Mouse (Mus musculus): Measurements from ENCODE around the gene Atxn2. TPM values are rescaled to one million over a fixed set of nuclear protein-coding genes. Genes with fewer than 3 reads are reported as not detected.

Gene Atxn2
- polyA plus RNA-seq, 1 experiment from 2014 or later, result 40.6 TPM

DNA sequence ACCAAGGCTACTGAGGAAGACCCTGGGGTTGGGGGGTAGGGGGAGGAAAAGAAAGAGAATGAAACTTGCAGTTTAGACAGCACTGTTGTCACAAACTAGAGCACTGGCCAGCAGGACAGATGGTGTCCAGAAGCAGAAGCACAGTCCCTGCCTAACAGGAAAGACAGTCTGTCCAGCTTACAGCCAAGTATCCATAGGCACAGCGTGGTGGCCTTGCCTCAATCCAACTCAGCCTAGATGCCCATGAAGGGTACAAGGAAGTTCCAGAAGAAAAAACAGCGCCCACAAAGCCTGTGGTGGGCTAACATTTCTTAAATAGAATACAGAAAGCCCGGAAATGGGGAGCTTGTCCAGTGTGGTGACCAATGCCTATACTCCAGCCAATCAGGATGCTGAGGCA lies 114.5 kb downstream of the Atxn2 start:
- WGBS, result 84% methylated on average over 3 of the region's 3 CpGs
- Histone ChIP-seq H3K9me3 (ENCODE audit: low read length) (no peaks in the 10 kb centered on the region), H3K9ac (replicated peaks; ENCODE audit: low read depth) (no peak overlapping the region), H3K36me3 (ENCODE audit: insufficient read depth, low read length) (peaks cover 26% of the 10 kb centered on the region), H3K27me3 (replicated peaks; ENCODE audit: insufficient read depth, low read length) (no peaks in the 10 kb centered on the region), H3K4me1 (ENCODE audit: insufficient read depth, low read depth, low read length) (peaks cover 6% of the 10 kb centered on the region; the same call in 1 of the 2 replicates), H3K4me3 (ENCODE audit: low read depth, low read length) (no peak overlapping the region), H3K27ac (ENCODE audit: low read length) (no peak overlapping the region), H3K4me2 (replicated peaks; ENCODE audit: low read depth, low read length) (no peak overlapping the region)
- ATAC-seq (no peak), DNase-seq (ENCODE audit: low spot score) (no peak)
- TF ChIP-seq EP300 (IDR thresholded peaks at IDR 0.05), result no peak
- no peak for TF ChIP-seq CTCF (IDR thresholded peaks at IDR 0.05)

DNA sequence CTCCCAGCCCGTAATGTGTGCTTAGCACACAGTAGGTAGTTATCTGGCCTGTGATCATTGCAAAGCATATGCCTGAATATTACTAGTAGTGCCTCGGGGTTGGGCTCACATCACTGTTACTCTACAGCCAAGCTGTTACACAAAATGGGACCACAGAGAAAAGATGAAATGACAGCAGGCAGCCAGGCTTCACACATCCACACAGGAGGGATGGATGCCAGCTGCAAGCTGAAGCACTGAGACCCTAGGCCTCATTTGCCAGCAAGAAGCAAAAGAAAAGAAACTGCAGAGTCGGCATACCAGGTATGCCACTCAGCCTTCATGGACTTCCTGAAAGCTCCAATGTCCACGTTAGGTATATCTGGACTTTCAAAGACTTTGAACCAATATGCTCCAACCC lies 116.7 kb downstream of the Atxn2 start:
- DNase-seq (ENCODE audit: low spot score), result no peak
- Histone ChIP-seq H3K27me3 (replicated peaks; ENCODE audit: insufficient read depth, low read length) (no peaks in the 10 kb centered on the region), H3K9me3 (ENCODE audit: low read length) (no peaks in the 10 kb centered on the region), H3K27ac (ENCODE audit: low read length) (no peak overlapping the region), H3K4me2 (replicated peaks; ENCODE audit: low read depth, low read length) (no peak overlapping the region), H3K4me1 (ENCODE audit: insufficient read depth, low read depth, low read length) (peaks cover 17% of the 10 kb centered on the region; the same call in 1 of the 2 replicates), H3K36me3 (ENCODE audit: insufficient read depth, low read length) (peaks cover 26% of the 10 kb centered on the region), H3K9ac (replicated peaks; ENCODE audit: low read depth) (no peak overlapping the region), H3K4me3 (ENCODE audit: low read depth, low read length) (no peak overlapping the region)
- 86% methylated on average over 4 of the region's 4 CpGs for WGBS
- TF ChIP-seq CTCF (IDR thresholded peaks at IDR 0.05), result no peak
- ATAC-seq, result no peak

- H3K4me1 ChIP-seq (ENCODE audit: insufficient read depth, low read depth, low read length), result peaks cover 17% of the 10 kb centered on the region; the same call in 1 of the 2 replicates
- peak overlapping the region; percentile 51 for H3K4me2 ChIP-seq (replicated peaks; ENCODE audit: low read depth, low read length)
- peaks cover 26% of the 10 kb centered on the region for H3K36me3 ChIP-seq (ENCODE audit: insufficient read depth, low read length)
- no peak overlapping the region for H3K4me3 ChIP-seq (ENCODE audit: low read depth, low read length)
- H3K9ac ChIP-seq (replicated peaks; ENCODE audit: low read depth), result no peak overlapping the region
- 35% methylated on average over 59 of the region's 82 CpGs for WGBS
- H3K9me3 ChIP-seq (ENCODE audit: low read length), result no peaks in the 10 kb centered on the region
- ATAC-seq (peak; percentile 43), DNase-seq (ENCODE audit: low spot score) (peak; percentile 60)
- no peak for TF ChIP-seq EP300 (IDR thresholded peaks at IDR 0.05)
- no peak; the same call in 1 of the 2 replicates for TF ChIP-seq CTCF (IDR thresholded peaks at IDR 0.05)
- H3K27ac ChIP-seq (ENCODE audit: low read length), result no peak overlapping the region
- no peaks in the 10 kb centered on the region for H3K27me3 ChIP-seq (replicated peaks; ENCODE audit: insufficient read depth, low read length)
Observed at GRCm38 (mm10) chr5:121828491-121829432, 117.6 kb downstream of the Atxn2 start.

GRCm38 (mm10) chr5:121831002-121831601 lies 120.0 kb downstream of the Atxn2 start:
- peaks cover 32% of the 10 kb centered on the region for H3K4me1 ChIP-seq (ENCODE audit: insufficient read depth, low read depth, low read length)
- ATAC-seq, result no peak
- WGBS, result 90% methylated on average over 6 of the region's 6 CpGs

GRCm38 (mm10) chr5:121832376-121833155 lies 121.4 kb downstream of the Atxn2 start:
- H3K27ac ChIP-seq (ENCODE audit: low read length), result peak overlapping the region; percentile 71; the same call in 1 of the 2 replicates
- no peaks in the 10 kb centered on the region for H3K9me3 ChIP-seq (ENCODE audit: low read length)
- peaks cover 11% of the 10 kb centered on the region for H3K36me3 ChIP-seq (ENCODE audit: insufficient read depth, low read length)
- 53% methylated on average over 6 of the region's 6 CpGs for WGBS
- ATAC-seq (no peak), DNase-seq (ENCODE audit: low spot score) (peak; percentile 71)
- TF ChIP-seq CTCF (IDR thresholded peaks at IDR 0.05) (no peak), EP300 (IDR thresholded peaks at IDR 0.05) (no peak)
- no peak overlapping the region for H3K4me3 ChIP-seq (ENCODE audit: low read depth, low read length)
- no peak overlapping the region for H3K9ac ChIP-seq (replicated peaks; ENCODE audit: low read depth)
- H3K4me1 ChIP-seq (ENCODE audit: insufficient read depth, low read depth, low read length), result peaks cover 33% of the 10 kb centered on the region
- 0 out of 2 replicates have a peak overlapping the region, but pooled peaks have one; percentile 11 for H3K4me2 ChIP-seq (replicated peaks; ENCODE audit: low read depth, low read length)
- H3K27me3 ChIP-seq (replicated peaks; ENCODE audit: insufficient read depth, low read length), result no peaks in the 10 kb centered on the region

More at GRCm38 (mm10) chr5:121831002-121831601, 120.0 kb downstream of the Atxn2 start:
- Histone ChIP-seq H3K4me2 (replicated peaks; ENCODE audit: low read depth, low read length) (no peak overlapping the region), H3K27me3 (replicated peaks; ENCODE audit: insufficient read depth, low read length) (no peaks in the 10 kb centered on the region), H3K9me3 (ENCODE audit: low read length) (no peaks in the 10 kb centered on the region), H3K4me3 (ENCODE audit: low read depth, low read length) (no peak overlapping the region), H3K9ac (replicated peaks; ENCODE audit: low read depth) (no peak overlapping the region), H3K27ac (ENCODE audit: low read length) (no peak overlapping the region), H3K36me3 (ENCODE audit: insufficient read depth, low read length) (peaks cover 19% of the 10 kb centered on the region)
- TF ChIP-seq CTCF (IDR thresholded peaks at IDR 0.05) (no peak), EP300 (IDR thresholded peaks at IDR 0.05) (no peak)
- no peak for DNase-seq (ENCODE audit: low spot score)
